Mouse (Mus musculus) midbrain, embryonic 11.5 days (tissue): ENCODE measurements around the gene Runx1. TPM values are rescaled to one million over a fixed set of nuclear protein-coding genes. Genes with fewer than 3 reads are reported as not detected.

Experiments used
- ATAC-seq: fragments of 200-750 bp; cut with Nextera tagmentation; 2 replicates; pipeline ENCODE4 v1.8.0; 2017; ENCODE audit warnings: moderate TSS enrichment, moderate library complexity; ENCODE audit not compliant: low FRiP score
- DNase-seq: peaks from one replicate; pipeline ENCODE4 v3.0.0; 2015; ENCODE audit warnings: low spot score; ENCODE audit errors: missing footprints
- H3K27ac ChIP-seq: fragments of 300-500 bp; sonication (generic); 2 replicates; pipeline ENCODE4 v1.5.1; 2014; ENCODE audit warnings: low read depth, low read length
- H3K27me3 ChIP-seq: fragments of 300-500 bp; sonication (generic); 2 replicates; pipeline ENCODE4 v1.6.1; 2014; ENCODE audit warnings: mild to moderate bottlenecking, low read length, moderate library complexity, mixed read lengths; ENCODE audit not compliant: control insufficient read depth, insufficient read depth
- H3K36me3 ChIP-seq: fragments of 300-500 bp; sonication (generic); 2 replicates; pipeline ENCODE4 v1.6.1; 2014; ENCODE audit warnings: mild to moderate bottlenecking, low read length, moderate library complexity, mixed read lengths; ENCODE audit not compliant: control insufficient read depth, insufficient read depth
- H3K4me1 ChIP-seq: fragments of 300-500 bp; sonication (generic); 2 replicates; pipeline ENCODE4 v1.6.1; 2014; ENCODE audit warnings: low read length; ENCODE audit not compliant: control insufficient read depth, insufficient read depth
- H3K4me2 ChIP-seq: fragments of 300-500 bp; sonication (generic); 2 replicates; pipeline ENCODE4 v1.6.1; 2014; ENCODE audit warnings: mild to moderate bottlenecking, moderate library complexity
- H3K4me3 ChIP-seq: fragments of 300-500 bp; sonication (generic); 2 replicates; pipeline ENCODE4 v1.5.1; 2014; ENCODE audit warnings: low read depth, low read length
- H3K9ac ChIP-seq: fragments of 300-500 bp; sonication (generic); 2 replicates; pipeline ENCODE4 v1.6.1; 2014; ENCODE audit warnings: low read length
- H3K9me3 ChIP-seq: fragments of 300-500 bp; sonication (generic); 2 replicates; pipeline ENCODE4 v1.6.1; 2016; ENCODE audit warnings: low read length; ENCODE audit not compliant: control insufficient read depth
- WGBS: fragments of 180-500 bp; shearing (Covaris S2); extraction: QIAGEN DNeasy Blood & Tissue Kit; methylation state at CpG from one replicate; pipeline ENCODE4 v1.1.7; 2014; 5-methylcytosine and 5-hydroxymethylcytosine counted together
- polyA plus RNA-seq: library from polyadenylated mRNA; unstranded; fragments of >200 nt; fragmentation: Nextera tagmentation; extraction: Ambion mirVana; gene quantifications from 2 replicates; pipeline ENCODE4 v1.2.1, GENCODE M21; 2014

The Runx1 gene
- 0.93 and 0.97 TPM in 2 replicates for polyA plus RNA-seq

DNA sequence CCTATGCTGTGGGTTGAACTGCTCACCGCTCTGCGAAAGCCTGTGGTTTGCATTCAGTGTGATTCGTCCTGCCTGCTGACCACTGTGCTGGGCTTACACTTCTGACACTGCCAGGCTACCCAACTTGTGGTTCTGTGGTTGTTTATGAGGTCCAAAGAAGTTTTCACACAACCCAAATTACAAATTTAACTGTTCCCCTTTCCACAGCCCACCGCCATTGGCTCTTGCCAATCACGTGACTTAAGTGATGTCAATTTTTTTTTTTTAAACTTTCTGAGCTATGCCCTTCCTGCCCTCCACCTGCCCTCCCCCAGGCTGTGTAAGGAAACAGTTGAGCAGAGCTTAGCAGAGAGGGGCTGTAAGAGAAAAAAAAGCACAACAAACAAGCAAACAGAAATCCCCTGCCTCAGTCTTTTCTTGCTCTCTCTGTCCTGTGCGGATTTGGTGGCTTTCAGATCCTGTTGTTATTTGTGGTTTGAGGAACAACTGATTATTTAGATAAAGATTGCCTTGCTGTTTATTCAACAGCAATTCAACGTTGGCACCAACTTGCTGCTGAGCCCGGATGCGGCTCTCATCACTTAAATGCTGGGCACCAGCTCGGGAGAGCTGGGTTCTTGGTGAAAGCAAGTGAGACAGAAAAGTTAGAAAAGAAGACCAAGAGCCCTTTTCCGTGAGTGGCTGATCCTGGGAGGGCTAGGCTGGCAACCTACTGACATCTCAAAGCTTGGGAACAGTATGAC, at the start of gene Runx1:
TSS of gene Runx1 (minus strand) at position 242 of the 743 bp plus-strand sequence.
- H3K4me1 ChIP-seq, result peaks cover 11% of the 10 kb centered on the region
- no peaks in the 10 kb centered on the region for H3K36me3 ChIP-seq
- H3K9ac ChIP-seq, result no peak within 1 kb of the TSS
- H3K9me3 ChIP-seq, result no peaks in the 10 kb centered on the region
- H3K27me3 ChIP-seq, result no peaks in the 10 kb centered on the region
- H3K4me3 ChIP-seq, result no peak within 1 kb of the TSS
- H3K4me2 ChIP-seq, result no peak within 1 kb of the TSS
- ATAC-seq (no peak), DNase-seq (no peak)
- H3K27ac ChIP-seq, result no peak within 1 kb of the TSS
- 92% methylated on average over 11 of the region's 11 CpGs for WGBS

DNA sequence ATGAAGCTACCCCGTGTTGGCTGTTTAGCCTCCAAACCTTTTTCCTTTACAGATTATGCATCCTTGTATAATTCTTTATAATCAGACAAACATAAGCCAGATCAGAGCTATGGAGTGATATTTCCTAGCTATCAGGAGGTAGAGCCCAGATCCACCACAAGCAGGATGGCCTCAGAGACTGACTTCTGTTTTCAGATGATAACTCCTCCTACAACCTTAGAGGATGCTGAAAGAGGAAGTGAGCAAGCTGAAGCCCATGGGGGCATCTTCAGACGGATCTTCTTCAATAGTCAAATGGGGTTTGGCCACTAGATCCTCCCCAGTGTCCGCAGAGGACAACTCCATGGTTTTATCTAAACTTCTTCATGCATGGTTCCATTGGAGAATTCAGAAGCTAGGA, 48.1 kb upstream of the Runx1 start:
- DNase-seq, result no peak
- Histone ChIP-seq H3K4me1 (no peaks in the 10 kb centered on the region), H3K4me2 (no peak overlapping the region), H3K27ac (no peak overlapping the region), H3K9ac (no peak overlapping the region), H3K36me3 (no peaks in the 10 kb centered on the region), H3K4me3 (no peak overlapping the region), H3K27me3 (no peaks in the 10 kb centered on the region), H3K9me3 (no peaks in the 10 kb centered on the region)
- WGBS, result 88% methylated on average over 3 of the region's 3 CpGs
- no peak for ATAC-seq

DNA sequence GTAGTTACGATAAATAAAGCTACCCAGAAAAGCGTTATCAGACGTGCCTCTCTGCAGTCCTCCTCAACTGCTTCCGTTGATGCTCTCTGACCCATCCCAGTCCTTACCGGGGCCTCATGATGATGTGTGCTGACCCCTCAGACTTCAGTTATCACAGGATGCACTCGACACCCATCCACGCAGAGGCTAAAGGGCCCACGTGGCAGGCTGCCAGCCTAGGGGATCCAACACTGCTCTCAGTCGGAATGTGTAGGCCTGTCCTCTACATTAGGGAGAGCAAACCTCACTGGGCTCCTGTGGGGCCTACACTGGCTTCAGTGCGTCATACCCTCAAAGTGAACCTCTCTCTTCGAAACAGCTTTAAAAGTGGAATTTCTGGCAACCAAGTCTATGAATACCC, 45.8 kb upstream of the Runx1 start:
- ATAC-seq, result no peak
- H3K4me1 ChIP-seq, result no peaks in the 10 kb centered on the region
- H3K36me3 ChIP-seq, result no peaks in the 10 kb centered on the region
- no peak for DNase-seq
- no peak overlapping the region for H3K4me3 ChIP-seq
- H3K4me2 ChIP-seq, result no peak overlapping the region
- H3K9me3 ChIP-seq, result no peaks in the 10 kb centered on the region
- no peak overlapping the region for H3K9ac ChIP-seq
- H3K27ac ChIP-seq, result no peak overlapping the region
- 90% methylated on average over 11 of the region's 11 CpGs for WGBS
- H3K27me3 ChIP-seq, result no peaks in the 10 kb centered on the region

DNA sequence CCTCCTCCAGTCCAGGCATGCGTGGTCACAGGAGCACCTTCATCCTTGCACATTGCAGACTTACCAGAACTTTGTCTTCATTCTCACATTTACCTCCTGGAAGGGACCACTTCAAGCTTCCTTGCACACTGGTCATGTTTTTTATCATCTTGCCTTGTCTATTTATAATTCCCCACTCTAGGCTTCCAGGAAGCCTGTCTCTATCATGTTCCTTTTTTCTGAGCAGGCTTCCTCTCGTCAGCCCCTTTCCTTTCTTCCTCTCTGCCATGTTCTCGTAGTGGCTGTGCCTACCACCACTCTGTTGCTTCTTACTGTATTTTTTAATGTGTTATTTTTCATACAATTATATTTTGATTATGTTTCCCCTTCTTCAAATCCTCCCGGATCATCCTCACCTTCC, 42.6 kb upstream of the Runx1 start:
- Histone ChIP-seq H3K4me1 (no peaks in the 10 kb centered on the region), H3K9me3 (no peaks in the 10 kb centered on the region), H3K9ac (no peak overlapping the region), H3K27me3 (no peaks in the 10 kb centered on the region), H3K27ac (no peak overlapping the region), H3K4me3 (no peak overlapping the region), H3K4me2 (no peak overlapping the region), H3K36me3 (no peaks in the 10 kb centered on the region)
- 85% methylated on average over 4 of the region's 4 CpGs for WGBS
- DNase-seq (no peak), ATAC-seq (no peak)

DNA sequence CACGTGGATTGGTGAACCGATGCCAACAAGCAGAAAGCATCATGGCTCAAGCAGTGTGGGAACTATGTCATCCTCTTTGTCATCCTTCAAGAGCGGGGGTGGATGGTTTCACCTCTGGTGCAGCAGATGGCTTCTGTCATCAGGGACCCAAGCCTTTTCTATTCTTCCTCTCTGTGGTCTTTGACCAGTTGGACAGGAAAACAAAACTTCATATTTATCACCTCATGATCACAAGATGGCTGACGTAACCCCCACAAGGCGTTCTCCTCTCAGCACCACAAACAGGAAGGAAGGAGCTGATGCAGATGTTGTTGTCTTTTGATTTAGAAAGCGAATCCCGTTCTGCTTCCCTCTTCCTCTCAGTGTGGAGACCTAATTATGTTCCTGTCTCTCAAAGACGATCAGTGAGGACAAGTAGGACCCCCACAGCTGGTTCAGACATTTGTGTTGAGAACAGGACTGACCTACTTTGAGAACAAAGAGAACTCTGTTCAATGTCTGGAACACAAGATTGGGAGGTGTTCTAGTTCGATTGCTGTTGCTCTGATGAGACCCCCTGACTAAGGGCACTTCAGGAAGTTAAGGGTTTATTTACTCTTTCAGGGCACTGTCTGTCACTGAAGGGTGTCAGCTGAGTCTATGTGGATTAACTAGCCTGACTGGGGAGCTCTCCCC, 41.4 kb upstream of the Runx1 start:
- DNase-seq (no peak), ATAC-seq (no peak)
- Histone ChIP-seq H3K9ac (no peak overlapping the region), H3K4me1 (no peaks in the 10 kb centered on the region), H3K36me3 (no peaks in the 10 kb centered on the region), H3K4me3 (no peak overlapping the region), H3K27me3 (no peaks in the 10 kb centered on the region), H3K27ac (no peak overlapping the region), H3K4me2 (no peak overlapping the region), H3K9me3 (no peaks in the 10 kb centered on the region)
- WGBS, result 76% methylated on average over 9 of the region's 9 CpGs

DNA sequence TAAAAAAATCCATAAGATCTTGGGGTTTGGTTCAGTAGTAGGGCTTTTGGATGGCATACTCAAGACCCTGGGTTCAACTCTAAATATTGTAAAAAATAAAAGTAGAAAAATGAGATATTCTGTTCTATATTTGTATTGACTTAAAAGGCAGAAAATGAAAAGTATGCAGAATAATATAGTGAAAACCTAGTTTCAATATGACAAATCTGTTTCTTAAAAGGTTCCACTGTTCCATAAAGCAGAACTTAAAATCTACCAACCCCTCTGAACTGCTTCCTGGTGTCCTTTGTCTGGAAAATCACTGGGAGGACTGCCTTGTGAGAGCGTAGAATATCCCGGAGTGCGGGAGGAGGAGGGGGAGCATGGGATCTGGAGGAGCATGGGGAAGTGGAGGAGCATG, 39.4 kb upstream of the Runx1 start:
- H3K27me3 ChIP-seq, result no peaks in the 10 kb centered on the region
- no peak overlapping the region for H3K4me2 ChIP-seq
- H3K36me3 ChIP-seq, result no peaks in the 10 kb centered on the region
- no peaks in the 10 kb centered on the region for H3K4me1 ChIP-seq
- H3K9ac ChIP-seq, result no peak overlapping the region
- WGBS, result 76% methylated on average over 3 of the region's 3 CpGs
- ATAC-seq (no peak), DNase-seq (no peak)
- no peak overlapping the region for H3K27ac ChIP-seq
- H3K4me3 ChIP-seq, result no peak overlapping the region
- H3K9me3 ChIP-seq, result no peaks in the 10 kb centered on the region

DNA sequence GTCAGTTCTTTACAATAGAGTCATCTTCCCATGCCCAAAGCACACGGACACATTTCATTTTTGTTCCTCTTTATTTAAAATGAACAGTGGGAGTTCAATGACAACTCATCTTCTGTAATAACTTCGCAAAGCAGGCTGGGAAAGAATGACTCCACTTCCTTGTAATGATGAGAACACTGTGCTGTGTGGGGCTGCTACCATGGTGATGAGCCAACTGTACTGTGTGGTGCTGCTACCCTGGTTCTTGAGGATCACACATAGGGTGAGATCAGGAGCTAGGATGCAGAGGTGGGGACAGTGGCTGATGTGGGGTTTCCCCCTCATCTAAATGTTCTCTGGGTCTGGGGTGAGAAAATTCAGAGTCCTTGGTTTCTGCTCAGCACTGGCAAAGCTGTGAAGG, 38.2 kb upstream of the Runx1 start:
- H3K4me2 ChIP-seq, result no peak overlapping the region
- DNase-seq (no peak), ATAC-seq (no peak)

DNA sequence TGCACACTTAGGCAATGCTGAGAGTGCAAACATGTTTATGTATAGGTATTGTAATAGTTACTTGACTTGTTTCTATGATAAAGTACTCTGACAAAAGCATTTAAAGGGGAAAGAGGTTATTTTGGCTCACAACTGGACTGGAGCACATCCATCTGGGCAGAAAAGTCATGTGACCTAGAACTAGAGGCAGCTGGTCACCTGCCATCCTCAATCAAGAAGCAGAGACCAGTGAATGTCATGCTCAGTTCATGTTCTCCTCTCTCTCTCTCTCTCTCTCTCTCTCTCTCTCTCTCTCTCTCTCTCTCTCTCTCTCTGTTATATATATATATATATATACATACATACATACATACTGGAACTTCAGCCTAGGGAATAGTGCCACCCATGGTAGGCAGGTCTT, 37.2 kb upstream of the Runx1 start:
- H3K36me3 ChIP-seq, result no peaks in the 10 kb centered on the region
- no peaks in the 10 kb centered on the region for H3K27me3 ChIP-seq
- no peak overlapping the region for H3K4me2 ChIP-seq
- H3K9me3 ChIP-seq, result no peaks in the 10 kb centered on the region
- no peak for ATAC-seq
- H3K27ac ChIP-seq, result no peak overlapping the region
- H3K9ac ChIP-seq, result no peak overlapping the region
- H3K4me3 ChIP-seq, result no peak overlapping the region
- H3K4me1 ChIP-seq, result no peaks in the 10 kb centered on the region
- DNase-seq, result no peak

More for the DNA sequence above, 38.2 kb upstream of the Runx1 start:
- Histone ChIP-seq H3K9ac (no peak overlapping the region), H3K9me3 (no peaks in the 10 kb centered on the region), H3K27me3 (no peaks in the 10 kb centered on the region), H3K4me3 (no peak overlapping the region), H3K4me1 (no peaks in the 10 kb centered on the region), H3K36me3 (no peaks in the 10 kb centered on the region), H3K27ac (no peak overlapping the region)
- 89% methylated on average over 2 of the region's 2 CpGs for WGBS

DNA sequence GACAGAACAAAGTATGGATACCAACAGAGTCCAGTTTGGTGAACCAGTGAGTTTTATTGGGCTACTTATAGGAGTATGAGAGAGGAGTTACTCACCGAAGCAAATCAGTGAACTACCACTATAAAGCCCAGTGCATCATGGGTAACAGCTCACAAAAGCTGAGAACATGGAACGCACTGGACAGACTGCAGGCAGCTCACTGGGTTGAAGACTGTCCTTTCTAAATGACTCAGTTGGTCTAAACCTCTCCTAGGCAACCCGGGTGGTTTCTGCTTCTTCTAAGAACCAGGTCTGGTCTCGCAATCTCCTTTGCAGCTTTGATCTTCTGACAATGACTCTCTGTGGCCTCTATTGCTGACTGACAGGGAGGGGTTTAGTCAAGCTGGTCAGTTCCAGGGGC, 36.5 kb upstream of the Runx1 start:
- Histone ChIP-seq H3K4me3 (no peak overlapping the region), H3K9me3 (no peaks in the 10 kb centered on the region), H3K27me3 (no peaks in the 10 kb centered on the region), H3K9ac (no peak overlapping the region), H3K27ac (no peak overlapping the region), H3K4me1 (no peaks in the 10 kb centered on the region), H3K4me2 (no peak overlapping the region), H3K36me3 (no peaks in the 10 kb centered on the region)
- WGBS, result 73% methylated on average over 4 of the region's 4 CpGs
- no peak for DNase-seq
- ATAC-seq, result no peak
